Mouse (Mus musculus) limb, embryonic 14.5 days (tissue): Measurements from ENCODE around the gene Acp2. TPM values are rescaled to one million over a fixed set of nuclear protein-coding genes. Genes with fewer than 3 reads are reported as not detected.
A peak's percentile ranks its signal among the peaks of the same experiment; 100 is the strongest.

Source experiments
- ATAC-seq: fragments of 200-750 bp; cut with Nextera tagmentation; 2 replicates; pipeline ENCODE4 v1.8.0; 2017; ENCODE audit warnings: low read depth, moderate number of reproducible peaks, moderate TSS enrichment; ENCODE audit not compliant: low FRiP score
- DNase-seq: peaks from one replicate; pipeline ENCODE4 v3.0.0-alpha.2; 2015; ENCODE audit warnings: low spot score
- H3K27ac ChIP-seq: fragments of 300-500 bp; sonication (generic); replicated peaks from 2 replicates; pipeline ENCODE4 v1.5.1; 2014; ENCODE audit warnings: low read depth, mild to moderate bottlenecking, low read length, moderate library complexity, mixed read lengths
- H3K27me3 ChIP-seq: fragments of 300-500 bp; sonication (generic); 2 replicates; pipeline ENCODE4 v1.6.1; 2014; ENCODE audit warnings: low read length, mixed read lengths; ENCODE audit not compliant: control insufficient read depth, insufficient read depth
- H3K36me3 ChIP-seq: fragments of 300-500 bp; sonication (generic); 2 replicates; pipeline ENCODE4 v1.6.1; 2014; ENCODE audit warnings: mild to moderate bottlenecking, low read length, moderate library complexity, mixed read lengths; ENCODE audit not compliant: control insufficient read depth, insufficient read depth
- H3K4me1 ChIP-seq: fragments of 300-500 bp; sonication (generic); 2 replicates; pipeline ENCODE4 v1.6.1; 2014; ENCODE audit warnings: antibody characterized with exemption, low read length, mixed read lengths; ENCODE audit not compliant: control insufficient read depth, insufficient read depth
- H3K4me2 ChIP-seq: fragments of 300-500 bp; sonication (generic); replicated peaks from 2 replicates; pipeline ENCODE4 v1.6.1; 2014; ENCODE audit warnings: low read depth, mild to moderate bottlenecking, low read length, moderate library complexity; ENCODE audit not compliant: severe bottlenecking
- H3K4me3 ChIP-seq: fragments of 300-500 bp; sonication (generic); replicated peaks from 2 replicates; pipeline ENCODE4 v1.5.1; 2014; ENCODE audit warnings: low read length
- H3K9ac ChIP-seq: fragments of 300-500 bp; sonication (generic); 2 replicates; pipeline ENCODE4 v1.6.1; 2014; ENCODE audit warnings: mild to moderate bottlenecking, low read depth, low read length, moderate library complexity; ENCODE audit not compliant: severe bottlenecking
- H3K9me3 ChIP-seq: fragments of 300-500 bp; sonication (generic); 2 replicates; pipeline ENCODE4 v1.6.1; 2016; ENCODE audit warnings: low read length; ENCODE audit not compliant: control insufficient read depth
- POLR2A ChIP-seq: fragments of 200-500 bp; IDR thresholded peaks from 2 replicates; pipeline ENCODE4 v1.8.0; 2012; ENCODE audit warnings: inconsistent platforms, mild to moderate bottlenecking, moderate library complexity, borderline replicate concordance; ENCODE audit not compliant: insufficient read depth, insufficient read length; ENCODE audit errors: extremely low read depth
- WGBS: fragments of 180-500 bp; shearing (Covaris S2); extraction: QIAGEN DNeasy Blood & Tissue Kit; methylation state at CpG from one replicate; pipeline ENCODE4 v1.1.7; 2014; 5-methylcytosine and 5-hydroxymethylcytosine counted together
- polyA plus RNA-seq, 2 experiments: library from polyadenylated mRNA; depleted of rRNA in 1 of 2; stranded (reverse) in 1 of 2; unstranded in 1 of 2; fragments of >200 nt; fragmentation: Nextera tagmentation in 1 of 2; extraction: Ambion mirVana in 1 of 2; gene quantifications; 2 replicates each; pipeline versions ENCODE4 v1.2.1 to v1.2.3; 2012 to 2014

Gene Acp2
- polyA plus RNA-seq, 2 experiments, result 29.9 to 31.6 TPM

GRCm38 (mm10) chr2:91183148-91183513, 19.6 kb upstream of the Acp2 start:
- no peaks in the 10 kb centered on the region for H3K36me3 ChIP-seq
- DNase-seq (peak; percentile 93), ATAC-seq (peak; percentile 94)
- peaks cover 13% of the 10 kb centered on the region for H3K4me1 ChIP-seq
- TF ChIP-seq POLR2A, result no peak
- peak overlapping the region; percentile 58 for H3K9ac ChIP-seq
- H3K27ac ChIP-seq, result peak overlapping the region; percentile 81
- peak overlapping the region; percentile 88 for H3K4me3 ChIP-seq
- peak overlapping the region; percentile 69 for H3K4me2 ChIP-seq
- 2% methylated on average over 9 of the region's 9 CpGs for WGBS
- H3K9me3 ChIP-seq, result no peaks in the 10 kb centered on the region
- H3K27me3 ChIP-seq, result no peaks in the 10 kb centered on the region

DNA sequence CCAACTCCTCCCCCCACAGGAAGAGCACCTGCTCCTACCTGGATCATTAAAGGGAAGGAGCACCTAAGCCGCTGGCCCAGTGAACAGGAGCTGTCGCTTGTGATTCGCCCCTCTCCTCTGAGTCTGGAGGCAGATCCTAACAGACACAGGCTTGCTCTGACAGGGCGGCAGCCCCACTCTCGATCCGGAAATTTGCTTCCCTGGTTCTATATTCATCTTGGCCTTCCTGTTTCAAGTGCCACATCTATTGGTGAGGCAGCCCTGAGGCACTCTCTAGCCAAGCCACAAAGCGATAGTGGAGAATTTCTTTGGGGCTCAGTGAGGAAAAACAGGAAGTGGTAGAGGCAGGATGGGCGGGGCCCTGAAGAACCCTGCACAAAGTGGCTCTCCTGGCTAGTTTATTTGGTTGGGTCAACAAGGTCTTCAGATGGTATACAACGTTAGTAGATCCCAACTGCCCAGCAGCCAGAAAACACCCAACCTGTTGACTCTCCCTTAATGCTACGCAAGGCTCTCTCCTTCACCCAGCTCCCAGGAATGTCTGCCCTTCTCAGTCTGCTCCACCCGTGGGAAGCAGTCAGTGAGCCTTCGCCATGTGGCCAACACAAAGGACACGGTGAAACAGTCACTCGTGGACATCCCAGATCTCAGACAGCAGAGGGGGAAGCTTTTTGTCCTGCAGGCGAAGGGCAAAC, 18.8 kb upstream of the Acp2 start, which contains the start of gene Madd:
Gene Madd (minus strand): TSS at position 127 of the 695 bp plus-strand sequence.
- Histone ChIP-seq H3K4me3 (peak within 1 kb of the TSS; percentile 88), H3K27ac (peak within 1 kb of the TSS; percentile 81), H3K4me1 (peaks cover 13% of the 10 kb centered on the region), H3K4me2 (peak within 1 kb of the TSS; percentile 69), H3K36me3 (no peaks in the 10 kb centered on the region), H3K27me3 (no peaks in the 10 kb centered on the region), H3K9ac (peak within 1 kb of the TSS; percentile 58), H3K9me3 (no peaks in the 10 kb centered on the region)
- no peak for ATAC-seq
- 65% methylated on average over 15 of the region's 15 CpGs for WGBS
- no peak for TF ChIP-seq POLR2A
- DNase-seq, result no peak

DNA sequence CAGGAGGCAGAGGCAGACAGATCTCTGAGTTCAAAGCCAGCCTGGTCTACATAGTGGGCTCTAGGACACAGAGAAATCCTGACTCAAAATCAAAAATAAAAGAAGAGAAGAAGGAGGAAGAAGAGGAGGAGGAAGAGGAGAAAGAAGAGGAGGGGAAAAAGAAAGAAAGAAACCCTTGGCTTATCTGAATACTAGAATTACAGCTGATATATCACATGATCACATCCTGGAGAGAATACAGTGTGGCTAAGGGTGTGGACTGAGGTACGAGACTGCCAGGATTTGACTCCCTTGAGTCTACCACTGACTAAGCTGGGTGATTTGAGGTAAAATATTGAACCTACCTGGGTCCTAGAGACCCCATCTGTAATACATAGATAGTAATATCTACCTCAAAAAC, 16.5 kb upstream of the Acp2 start:
- no peak overlapping the region for H3K4me3 ChIP-seq
- peaks cover 13% of the 10 kb centered on the region for H3K4me1 ChIP-seq
- no peaks in the 10 kb centered on the region for H3K27me3 ChIP-seq
- 71% methylated on average over 1 of the region's 1 CpGs for WGBS
- H3K36me3 ChIP-seq, result no peaks in the 10 kb centered on the region
- no peaks in the 10 kb centered on the region for H3K9me3 ChIP-seq
- no peak for ATAC-seq
- no peak overlapping the region for H3K9ac ChIP-seq
- DNase-seq, result no peak
- no peak overlapping the region for H3K27ac ChIP-seq
- H3K4me2 ChIP-seq, result no peak overlapping the region
- no peak for TF ChIP-seq POLR2A

DNA sequence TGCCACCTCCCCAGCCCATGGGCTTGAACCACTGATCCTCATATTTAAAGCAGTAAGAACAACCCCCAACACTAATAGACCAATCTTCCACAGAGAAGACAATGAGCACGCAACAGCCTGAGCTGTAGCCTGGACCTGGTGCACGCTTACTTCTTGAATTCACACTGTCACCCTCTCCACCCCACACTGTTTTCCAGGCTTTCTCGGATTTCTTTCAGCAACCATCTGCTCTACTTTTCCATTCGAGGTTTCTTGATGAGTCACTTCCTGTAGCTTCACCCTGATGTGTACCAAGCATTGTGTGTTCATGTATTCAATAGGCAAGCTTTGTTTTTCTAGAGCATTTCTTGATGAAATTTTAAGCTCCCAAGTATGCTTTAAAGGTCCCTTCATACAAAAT, 15.3 kb upstream of the Acp2 start:
- Histone ChIP-seq H3K9me3 (no peaks in the 10 kb centered on the region), H3K9ac (no peak overlapping the region), H3K4me1 (0 out of 2 replicates have a peak, but pooled peaks cover 7% of the 10 kb centered on the region), H3K27ac (no peak overlapping the region), H3K36me3 (no peaks in the 10 kb centered on the region), H3K4me2 (no peak overlapping the region), H3K4me3 (no peak overlapping the region), H3K27me3 (no peaks in the 10 kb centered on the region)
- no peak for TF ChIP-seq POLR2A
- DNase-seq, result no peak
- 55% methylated on average over 4 of the region's 4 CpGs for WGBS
- ATAC-seq, result no peak

- no peak for TF ChIP-seq POLR2A
- Histone ChIP-seq H3K36me3 (no peaks in the 10 kb centered on the region), H3K4me3 (no peak overlapping the region), H3K9me3 (no peaks in the 10 kb centered on the region), H3K4me2 (no peak overlapping the region), H3K27ac (no peak overlapping the region), H3K4me1 (peaks cover 3% of the 10 kb centered on the region; the same call in 1 of the 2 replicates), H3K27me3 (no peaks in the 10 kb centered on the region), H3K9ac (no peak overlapping the region)
- DNase-seq, result no peak
- ATAC-seq, result no peak
- WGBS, result 88% methylated on average over 16 of the region's 16 CpGs
Measured at GRCm38 (mm10) chr2:91190501-91190900, 12.2 kb upstream of the Acp2 start.
